Mouse (Mus musculus): ENCODE results near the gene Smok3a.
"Not testable (repeated sequence)": the region's sequence is repeated elsewhere in the genome, so short reads cannot be mapped to it uniquely, and the experiment has no call there.

Smok3a gene

DNA sequence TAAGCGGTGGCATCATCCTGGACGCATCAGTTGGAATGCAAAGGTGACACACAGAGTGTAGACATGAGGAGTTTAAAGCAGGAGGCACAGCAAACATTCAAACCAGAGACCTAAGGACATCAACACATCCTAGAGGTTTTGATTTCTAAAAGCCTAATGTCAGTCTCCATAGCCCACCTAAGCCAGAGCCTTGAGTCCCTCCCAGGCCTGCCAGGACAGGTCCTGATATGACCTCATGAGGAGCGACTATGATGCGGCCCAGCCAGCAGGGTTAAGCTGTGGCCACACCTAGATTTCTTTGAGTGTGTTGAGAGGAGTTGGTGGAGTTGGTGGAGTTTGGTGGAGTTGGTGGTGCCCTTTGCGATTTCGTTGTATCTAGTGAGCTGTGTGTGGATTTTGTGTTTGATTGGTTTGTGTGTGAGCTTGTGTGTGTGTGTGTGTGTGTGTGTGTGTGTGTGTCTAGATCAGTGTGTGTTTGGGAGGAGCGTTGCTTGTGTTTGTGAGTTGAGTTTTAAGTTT, at the start of gene Smok3a, which contains the start of gene Smok3b:
Gene Smok3a (plus strand): TSS at position 301 of the 519 bp plus-strand sequence.
Gene Smok3b (plus strand): TSS at position 469 of the 519 bp plus-strand sequence.
- not testable (repeated sequence) for DNase-seq (ENCODE audit: low read depth)

DNA sequence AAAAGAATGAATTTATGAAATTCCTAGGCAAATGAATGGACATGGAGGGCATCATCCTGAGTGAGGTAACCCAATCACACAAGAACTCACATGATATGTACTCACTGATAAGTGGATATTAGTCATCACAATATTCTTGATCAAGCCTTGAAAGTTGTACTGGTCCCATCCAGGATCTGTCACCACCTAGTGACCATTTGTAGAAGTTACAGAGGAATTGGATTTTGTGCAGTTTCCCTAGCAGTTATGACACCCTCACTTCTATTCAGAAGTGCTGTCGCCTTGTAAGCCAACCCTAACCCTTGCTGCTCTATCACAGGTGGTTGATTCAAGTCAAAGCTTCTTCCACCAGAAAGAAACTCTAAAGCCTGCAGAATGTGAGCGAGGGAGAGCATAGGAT, 47.9 kb upstream of the Smok3a start:
- DNase-seq (ENCODE audit: low read depth) = no peak

DNA sequence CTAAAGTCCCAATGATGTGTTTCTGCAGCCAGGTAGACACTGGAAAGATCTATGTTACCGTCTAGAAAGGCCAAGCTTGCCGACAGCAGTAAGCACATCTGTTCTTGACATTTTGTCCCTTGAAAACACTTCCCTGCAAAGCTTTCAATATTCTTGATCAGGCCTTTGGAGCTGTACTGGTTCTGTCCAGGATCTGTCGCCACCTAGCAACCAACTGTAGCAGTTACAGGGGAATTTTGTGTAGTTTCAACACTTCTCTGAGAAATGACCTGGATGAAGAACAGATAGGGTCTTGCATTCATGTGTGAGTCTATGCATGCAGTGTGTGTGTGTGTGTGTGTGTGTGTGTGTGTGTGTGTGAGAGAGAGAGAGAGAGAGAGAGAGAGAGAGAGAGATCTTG, 47.3 kb upstream of the Smok3a start:
- DNase-seq (ENCODE audit: low read depth) = no peak

DNA sequence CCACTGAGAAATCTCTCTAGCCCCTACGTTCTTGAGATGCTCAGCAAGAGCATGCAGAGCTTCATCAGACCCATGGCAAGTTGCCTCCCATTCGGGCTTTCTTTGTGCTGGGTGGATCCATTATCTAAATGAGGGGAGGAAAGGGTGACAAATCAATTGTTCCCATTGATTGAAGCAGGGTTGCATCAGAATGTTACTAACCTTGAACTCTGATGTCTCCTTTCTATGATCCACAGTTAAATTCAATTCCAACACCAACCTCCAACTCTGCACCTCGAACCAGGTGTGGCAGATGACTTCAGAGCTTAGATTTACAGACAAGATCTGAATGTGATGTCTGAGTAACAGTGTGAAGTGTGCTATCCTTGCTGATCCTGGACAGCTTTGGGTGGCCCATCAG, 46.3 kb upstream of the Smok3a start:
- DNase-seq (ENCODE audit: low read depth) = no peak

DNA sequence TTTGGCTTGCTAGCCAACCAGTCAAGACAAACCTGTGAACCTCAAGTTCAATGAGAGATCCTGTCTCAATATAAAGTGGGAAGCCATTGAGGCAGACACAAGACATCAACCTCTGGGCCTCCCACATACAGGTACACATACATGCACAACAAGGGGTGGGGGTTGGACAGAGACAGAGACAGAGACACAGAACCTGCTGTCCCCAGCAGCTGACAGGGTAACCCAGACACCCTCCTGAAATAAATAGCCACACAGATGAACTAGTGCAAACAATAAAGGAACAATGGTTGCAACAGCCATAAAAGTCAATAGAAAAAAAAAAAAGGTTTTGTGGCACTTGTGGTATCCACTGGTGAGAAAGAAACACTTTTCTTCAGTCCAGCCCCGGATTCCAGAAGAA, 45.6 kb upstream of the Smok3a start:
- no peak for DNase-seq (ENCODE audit: low read depth)

DNA sequence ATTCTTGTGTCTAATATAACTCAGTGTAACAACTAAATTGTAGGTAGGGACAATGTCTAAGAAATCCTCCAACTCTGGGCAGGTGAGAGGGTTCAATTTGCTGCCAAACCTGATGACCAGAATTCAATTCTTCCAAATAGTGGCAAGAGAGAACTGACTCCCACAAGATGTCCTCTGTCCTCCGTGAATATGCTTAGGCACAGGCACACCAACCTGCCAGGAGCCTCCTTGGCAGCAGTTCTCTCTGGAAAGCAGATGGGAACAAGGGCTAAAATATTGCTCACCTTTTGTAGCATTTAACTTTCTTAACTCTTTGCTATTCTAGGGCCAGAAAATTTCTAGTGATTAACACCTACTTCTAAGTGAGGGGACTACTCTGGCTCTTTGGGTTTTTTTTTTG, 43.8 kb upstream of the Smok3a start:
- no peak for DNase-seq (ENCODE audit: low read depth)

DNA sequence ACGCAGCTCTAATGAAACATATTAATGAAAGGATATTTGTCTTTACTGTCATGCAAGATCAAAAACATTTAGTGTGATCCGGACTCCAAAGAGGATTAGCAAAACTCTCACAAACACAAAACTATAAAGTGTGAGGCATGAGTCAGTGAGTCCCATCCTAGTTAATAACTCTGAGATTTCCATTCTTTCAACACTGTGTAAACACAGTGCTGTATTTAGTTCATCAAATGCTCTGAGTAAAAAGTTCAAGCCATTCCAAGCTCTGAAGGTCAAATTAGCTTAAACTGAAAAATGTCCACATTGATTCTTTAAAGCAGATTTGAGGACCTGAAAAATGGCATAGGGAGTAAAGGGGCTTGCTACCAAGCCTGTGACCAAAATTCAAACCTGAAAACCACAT, 42.0 kb upstream of the Smok3a start:
- DNase-seq (ENCODE audit: low read depth) = no peak

DNA sequence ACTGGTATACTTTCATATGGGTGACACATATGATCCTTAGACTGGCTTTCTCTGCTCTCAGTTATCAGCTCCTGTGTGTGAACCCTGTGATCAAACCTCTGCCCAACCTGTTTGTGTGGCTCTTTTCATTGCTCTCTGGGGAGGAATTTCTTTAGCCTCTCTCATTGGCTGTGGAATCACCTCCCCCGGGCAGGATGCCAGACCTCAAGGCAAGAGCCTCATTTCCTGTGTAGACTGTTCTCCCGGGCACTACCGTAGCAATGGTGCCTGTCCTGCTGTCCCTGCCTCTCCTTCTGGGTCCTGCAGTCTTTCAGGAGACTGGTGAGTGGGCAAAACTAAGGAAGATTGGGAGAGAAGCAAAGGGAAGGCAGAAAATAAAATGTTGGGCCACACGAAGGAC, 39.8 kb upstream of the Smok3a start, which contains the start of gene Azgp1:
Gene Azgp1 (plus strand): TSS at position 221 of the 400 bp plus-strand sequence.
- DNase-seq (ENCODE audit: low read depth) = no peak

DNA sequence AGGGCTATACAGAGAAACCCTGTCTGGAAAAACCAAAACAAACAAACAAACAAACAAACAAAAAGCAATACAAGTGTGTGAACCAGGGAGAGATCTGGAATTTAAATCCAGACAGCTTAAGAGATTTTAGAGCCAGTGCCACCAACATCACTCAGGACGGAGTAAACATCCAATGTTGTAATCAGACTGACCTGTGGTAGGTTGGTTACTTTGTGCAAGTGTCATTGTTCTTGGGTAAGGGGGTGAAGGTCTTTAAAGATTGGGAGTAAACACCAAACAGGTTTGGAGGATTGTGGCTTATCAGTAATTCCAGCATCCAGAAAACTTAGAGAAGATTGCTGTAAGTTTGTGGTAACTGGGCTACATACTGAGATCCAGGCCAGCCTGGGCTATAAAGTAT, 34.7 kb upstream of the Smok3a start:
- no peak for DNase-seq (ENCODE audit: low read depth)

DNA sequence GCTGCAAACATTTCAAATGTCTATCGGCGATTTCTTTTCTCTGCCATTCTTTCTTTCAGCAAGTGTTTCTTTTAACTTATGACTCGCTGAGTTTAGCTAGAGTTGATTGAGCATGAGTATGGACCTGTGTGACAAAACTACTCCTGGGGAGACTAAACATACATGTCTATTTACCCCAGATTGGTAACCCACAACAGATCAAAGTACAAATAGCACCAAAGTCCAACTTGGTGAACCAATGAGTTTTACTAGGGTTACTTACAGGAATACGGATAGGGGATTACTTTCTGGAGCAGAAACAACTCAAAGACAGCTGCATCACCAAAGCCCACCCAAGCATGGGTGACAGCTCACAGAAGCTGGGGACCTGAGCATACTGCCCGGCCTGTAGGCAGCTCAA, 11.6 kb upstream of the Smok3a start:
- no peak for DNase-seq (ENCODE audit: low read depth)

DNA sequence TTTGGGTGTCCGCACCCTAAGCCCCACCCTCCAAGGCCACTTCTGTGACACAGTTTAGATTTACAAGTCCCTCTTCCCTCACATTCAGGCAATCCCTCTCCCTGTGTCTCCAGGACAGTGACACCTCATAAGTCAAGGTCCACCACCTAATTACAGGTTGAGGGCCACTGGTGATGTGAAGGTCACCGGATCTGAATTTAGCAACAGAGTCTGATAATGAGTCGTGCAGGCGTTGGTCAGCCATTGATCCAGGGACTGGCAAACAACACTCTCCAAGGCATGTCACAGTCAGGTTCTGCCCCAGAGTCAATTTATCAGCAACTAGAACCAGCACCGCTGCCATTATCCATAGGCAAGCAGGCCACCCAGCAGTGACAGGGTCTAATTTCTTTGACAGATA, 8.7 kb upstream of the Smok3a start:
- DNase-seq (ENCODE audit: low read depth) = no peak

DNA sequence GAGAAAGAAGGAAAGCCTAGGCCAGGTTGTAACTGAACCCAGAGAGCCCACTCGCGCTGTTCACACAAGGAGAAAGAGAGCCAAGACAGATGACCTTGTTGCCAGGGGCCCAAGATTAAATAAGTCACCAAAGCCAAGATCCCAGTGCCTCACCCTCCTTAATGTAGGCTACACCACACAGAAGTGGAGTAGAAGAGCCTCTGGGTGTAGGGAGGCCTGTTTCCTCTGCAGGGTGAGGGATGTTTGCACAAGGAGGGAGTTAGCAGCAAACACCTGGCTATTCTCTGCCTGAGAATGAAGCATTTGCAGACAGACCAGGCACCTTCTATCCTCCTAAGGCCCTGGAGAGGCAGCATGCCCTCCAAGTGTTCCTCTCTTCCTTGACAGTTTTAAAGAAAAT, 4.5 kb upstream of the Smok3a start:
- no peak for DNase-seq (ENCODE audit: low read depth)

DNA sequence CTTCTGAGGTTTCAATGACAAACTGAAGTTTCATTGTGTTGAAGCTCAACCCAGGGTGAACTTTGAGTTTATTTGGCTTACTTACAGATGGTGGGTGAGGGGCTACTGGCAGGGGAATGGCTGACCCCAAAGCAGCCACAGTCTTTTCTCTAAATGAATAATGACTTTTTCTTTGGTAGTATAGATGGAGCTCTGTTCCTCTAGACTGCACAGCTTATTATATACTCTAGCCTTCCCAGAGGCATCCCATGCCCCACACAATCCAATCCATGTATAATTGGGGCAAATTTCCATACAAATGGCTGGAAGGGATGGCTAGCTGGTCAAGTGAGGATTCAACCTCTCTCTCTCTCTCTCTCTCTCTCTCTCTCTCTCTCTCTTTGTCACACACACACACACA, 4.1 kb upstream of the Smok3a start:
- no peak for DNase-seq (ENCODE audit: low read depth)

DNA sequence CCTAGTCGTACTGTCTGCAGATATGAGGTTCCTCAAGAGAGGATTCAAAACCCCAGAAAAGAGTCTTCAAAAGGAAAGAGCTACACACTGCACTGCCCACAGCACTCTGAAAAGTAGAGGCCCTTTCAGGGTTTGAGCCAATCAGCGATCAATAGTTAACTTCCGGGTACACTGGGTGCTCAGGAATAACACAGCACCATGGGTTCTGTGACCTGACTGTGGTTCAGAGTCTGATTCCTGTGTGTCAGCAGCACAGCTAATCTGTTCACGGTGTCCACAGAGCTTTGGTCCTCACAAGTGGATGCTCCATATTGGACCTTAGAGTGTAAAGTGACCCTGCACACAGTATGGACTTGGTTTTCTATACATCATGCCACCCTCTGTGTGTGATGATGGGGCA, 1.5 kb upstream of the Smok3a start:
- not testable (repeated sequence) for DNase-seq (ENCODE audit: low read depth)

DNA sequence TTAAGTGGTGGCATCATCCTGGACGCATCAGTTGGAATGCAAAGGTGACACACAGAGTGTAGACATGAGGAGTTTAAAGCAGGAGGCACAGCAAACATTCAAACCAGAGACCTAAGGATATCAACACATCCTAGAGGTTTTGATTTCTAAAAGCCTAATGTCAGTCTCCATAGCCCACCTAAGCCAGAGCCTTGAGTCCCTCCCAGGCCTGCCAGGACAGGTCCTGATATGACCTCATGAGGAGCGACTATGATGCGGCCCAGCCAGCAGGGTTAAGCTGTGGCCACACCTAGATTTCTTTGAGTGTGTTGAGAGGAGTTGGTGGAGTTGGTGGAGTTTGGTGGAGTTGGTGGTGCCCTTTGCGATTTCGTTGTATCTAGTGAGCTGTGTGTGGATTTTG, 31.8 kb downstream of the Smok3a start, which contains the start of gene Smok3c:
Gene Smok3c (plus strand): TSS at position 301 of the 400 bp plus-strand sequence.
- DNase-seq (ENCODE audit: low read depth) = not testable (repeated sequence)

DNA sequence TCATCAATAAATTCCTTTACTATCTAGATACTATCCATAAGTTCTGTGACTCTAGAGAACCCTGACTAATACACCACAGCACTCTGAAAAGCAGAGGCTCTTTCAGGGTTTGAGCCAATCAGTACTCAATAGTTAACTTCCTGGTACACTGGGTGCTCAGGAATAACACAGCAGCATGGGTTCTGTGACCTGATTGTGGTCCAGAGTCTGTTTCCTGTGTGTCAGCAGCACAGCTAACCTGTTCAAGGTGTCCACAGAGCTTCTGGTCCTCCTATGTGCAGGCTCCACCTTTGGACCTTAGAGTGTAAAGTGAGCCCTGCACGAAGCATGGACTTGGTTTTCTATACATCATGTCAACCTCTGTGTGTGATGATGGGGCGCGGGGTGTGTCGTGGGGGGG, 52.7 kb downstream of the Smok3a start:
- no peak for DNase-seq (ENCODE audit: low read depth)

DNA sequence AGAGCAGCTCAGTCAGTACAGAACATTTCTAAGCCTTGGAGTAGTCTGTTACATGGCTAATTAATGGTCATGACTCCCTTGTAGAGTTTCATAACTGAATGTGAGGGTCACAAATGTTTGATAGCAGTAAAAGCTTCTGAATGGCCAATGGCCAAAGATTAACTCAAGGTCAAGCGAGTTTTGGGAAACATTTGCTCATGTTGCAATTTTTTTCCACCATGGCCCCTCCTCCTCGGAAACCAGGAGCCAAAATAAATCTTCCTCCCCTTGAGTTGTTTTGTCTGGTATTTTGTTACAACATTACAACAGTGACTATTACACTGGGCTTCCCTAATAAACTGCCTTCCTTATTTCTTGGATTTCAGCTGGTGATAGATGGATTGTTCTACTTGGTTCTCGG, 54.6 kb downstream of the Smok3a start:
- DNase-seq (ENCODE audit: low read depth) = no peak

DNA sequence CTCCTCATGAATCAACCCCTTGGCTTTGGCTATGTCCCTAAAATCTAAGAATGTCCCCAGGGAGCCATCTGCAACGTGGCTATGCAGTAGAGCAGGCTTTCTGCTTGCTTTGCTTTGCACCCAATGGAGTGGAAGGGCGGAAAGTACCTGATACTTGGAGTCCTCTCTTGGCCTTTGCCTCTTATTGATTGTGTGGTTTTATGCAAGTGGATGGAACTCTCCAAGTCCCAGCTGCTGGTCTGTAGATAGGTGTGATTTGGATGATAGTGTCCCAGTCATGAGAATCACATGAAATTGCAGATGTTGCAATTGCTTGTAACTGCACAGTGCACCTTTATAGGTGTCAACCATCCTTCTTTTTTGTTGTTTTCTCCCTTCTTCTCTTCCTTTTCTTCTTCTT, 55.1 kb downstream of the Smok3a start:
- DNase-seq (ENCODE audit: low read depth) = no peak

DNA sequence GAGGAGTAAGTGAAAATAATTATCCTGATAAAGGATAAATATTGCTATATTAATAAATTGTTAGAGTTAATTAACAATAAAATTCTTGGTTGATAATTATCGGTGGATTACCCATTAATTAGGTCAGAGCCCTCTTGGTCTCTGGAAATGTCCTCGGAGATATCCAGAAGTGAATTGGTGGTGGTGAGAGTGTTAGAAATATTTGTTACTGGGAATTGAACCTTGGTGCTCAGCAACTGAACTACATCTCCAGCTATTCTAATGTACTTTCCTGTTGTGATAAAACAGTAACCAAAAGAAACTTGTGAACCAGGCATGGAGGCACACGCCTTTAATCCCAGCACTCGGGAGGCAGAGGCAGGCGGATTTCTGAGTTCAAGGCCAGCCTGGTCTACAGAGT, 59.4 kb downstream of the Smok3a start:
- no peak for DNase-seq (ENCODE audit: low read depth)

DNA sequence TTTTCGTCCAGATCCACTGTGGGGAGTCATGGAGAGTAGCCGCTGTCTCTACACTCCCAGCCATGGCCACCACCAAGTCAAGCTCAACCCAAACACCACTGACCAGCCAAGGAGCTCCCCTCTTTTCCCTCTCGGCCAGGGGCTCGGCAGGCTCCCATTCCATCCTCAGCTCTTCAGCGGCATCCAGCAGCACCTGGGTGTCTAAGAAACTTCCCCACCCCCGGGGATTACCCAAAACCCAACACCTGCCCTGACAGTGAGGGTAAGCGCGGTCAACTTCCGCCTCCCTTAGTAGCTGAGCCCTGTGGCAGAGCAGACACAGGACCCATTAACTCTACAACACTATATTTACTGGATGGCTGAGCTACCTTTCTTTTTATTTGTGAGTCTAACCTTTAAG, 60.4 kb downstream of the Smok3a start:
- DNase-seq (ENCODE audit: low read depth) = no peak

DNA sequence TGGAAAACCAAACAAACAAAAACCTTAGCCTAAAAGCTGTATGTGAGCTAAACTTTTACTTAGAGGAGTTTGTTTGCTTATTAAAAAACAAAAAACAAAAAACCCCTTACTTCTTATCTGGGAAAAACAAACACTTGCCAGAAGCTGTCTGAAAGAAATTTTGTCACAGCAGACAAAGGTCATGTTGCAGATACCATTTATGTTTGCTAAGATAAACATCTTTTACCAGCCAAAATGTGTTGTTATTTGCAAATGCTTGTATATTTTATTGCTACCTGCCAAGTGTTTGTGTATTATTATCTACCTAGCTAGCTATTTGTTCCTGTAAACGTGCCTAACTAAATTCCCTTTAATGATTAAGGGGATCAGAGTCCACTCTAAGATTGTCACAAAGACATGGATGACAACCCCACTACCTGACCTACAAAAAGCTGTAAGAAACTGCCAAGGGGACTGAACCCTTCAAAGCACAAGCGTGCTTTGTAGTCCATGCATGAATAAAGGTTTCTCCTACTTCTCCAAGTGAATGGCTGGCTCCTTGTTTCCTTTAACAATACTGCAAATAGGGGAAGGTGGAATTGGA, 62.3 kb downstream of the Smok3a start:
- no peak for DNase-seq (ENCODE audit: low read depth)

DNA sequence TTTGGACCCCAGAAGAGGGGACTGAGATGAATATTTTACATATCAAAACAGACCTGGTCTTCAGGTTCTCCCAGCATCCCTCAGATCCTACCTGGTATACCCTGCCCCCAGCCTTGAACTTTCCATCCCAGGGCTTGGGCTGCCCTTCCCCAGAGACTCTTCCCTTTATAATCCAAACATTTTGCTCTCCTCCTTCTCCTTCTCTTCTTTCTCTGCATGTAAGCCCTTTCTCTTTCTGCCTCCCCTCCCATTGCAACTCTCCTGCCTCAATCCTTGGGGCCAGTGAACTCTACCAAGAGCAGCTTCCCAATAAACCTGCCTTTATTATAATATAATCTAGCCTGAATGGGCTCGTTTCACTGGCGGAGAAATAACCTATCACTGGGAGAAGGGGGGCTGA, 62.9 kb downstream of the Smok3a start:
- DNase-seq (ENCODE audit: low read depth) = no peak

Data from c-Kit-positive CD71-positive TER-119-negative erythroid progenitor cells, embryonic 14.5 days (primary cell).